Mouse (Mus musculus): ENCODE data around the gene Rrad. TPM values are rescaled to one million over a fixed set of nuclear protein-coding genes. Genes with fewer than 3 reads are reported as not detected.

The Rrad gene
- polyA plus RNA-seq, 1 experiment from 2014 or later, result 0.82 TPM

GRCm38 (mm10) chr8:104633156-104633744, 2.1 kb upstream of the Rrad start:
- peaks cover 30% of the 10 kb centered on the region for H3K27me3 ChIP-seq
- H3K4me3 ChIP-seq (replicated peaks), result no peak overlapping the region
- ATAC-seq (ENCODE audit: low read depth) (no peak), DNase-seq (no peak)
- peaks cover 23% of the 10 kb centered on the region for H3K4me1 ChIP-seq (replicated peaks)
- H3K4me2 ChIP-seq, result no peak overlapping the region
- no peak overlapping the region for H3K9ac ChIP-seq
- H3K27ac ChIP-seq, result no peak overlapping the region
- H3K36me3 ChIP-seq, result peaks cover 9% of the 10 kb centered on the region
- 45% methylated on average over 9 of the region's 9 CpGs for WGBS (ENCODE audit: insufficient replicate concordance)
- no peaks in the 10 kb centered on the region for H3K9me3 ChIP-seq (replicated peaks)

GRCm38 (mm10) chr8:104632486-104632885, 1.4 kb upstream of the Rrad start:
- peaks cover 21% of the 10 kb centered on the region for H3K4me1 ChIP-seq (replicated peaks)
- H3K9ac ChIP-seq, result no peak overlapping the region
- ATAC-seq (ENCODE audit: low read depth) (no peak), DNase-seq (no peak)
- no peaks in the 10 kb centered on the region for H3K9me3 ChIP-seq (replicated peaks)
- H3K27me3 ChIP-seq, result peaks cover 30% of the 10 kb centered on the region
- WGBS (ENCODE audit: insufficient replicate concordance), result 56% methylated on average over 6 of the region's 6 CpGs
- no peak overlapping the region for H3K27ac ChIP-seq
- H3K4me2 ChIP-seq, result no peak overlapping the region
- no peak overlapping the region for H3K4me3 ChIP-seq (replicated peaks)
- H3K36me3 ChIP-seq, result 0 out of 2 replicates have a peak, but pooled peaks cover 2% of the 10 kb centered on the region

- WGBS (ENCODE audit: insufficient replicate concordance), result 30% methylated on average over 5 of the region's 5 CpGs
- H3K4me2 ChIP-seq, result peak overlapping the region; percentile 56; the same call in 1 of the 2 replicates
- no peaks in the 10 kb centered on the region for H3K9me3 ChIP-seq (replicated peaks)
- H3K36me3 ChIP-seq, result no peaks in the 10 kb centered on the region
- DNase-seq (no peak), ATAC-seq (ENCODE audit: low read depth) (no peak)
- peaks cover 21% of the 10 kb centered on the region for H3K4me1 ChIP-seq (replicated peaks)
- H3K9ac ChIP-seq, result no peak overlapping the region
- no peak overlapping the region for H3K4me3 ChIP-seq (replicated peaks)
- H3K27ac ChIP-seq, result no peak overlapping the region
- peaks cover 30% of the 10 kb centered on the region for H3K27me3 ChIP-seq
These were observed 848 bp upstream of the Rrad start for GRCm38 (mm10) chr8:104631975-104632374.

GRCm38 (mm10) chr8:104630574-104630973, 553 bp downstream of the Rrad start:
- Histone ChIP-seq H3K4me1 (replicated peaks) (peaks cover 21% of the 10 kb centered on the region), H3K27ac (no peak overlapping the region)

GRCm38 (mm10) chr8:104630111-104630479, 1.0 kb downstream of the Rrad start:
- WGBS (ENCODE audit: insufficient replicate concordance), result 25% methylated on average over 8 of the region's 8 CpGs
- peaks cover 30% of the 10 kb centered on the region for H3K27me3 ChIP-seq
- H3K9ac ChIP-seq, result no peak overlapping the region
- ATAC-seq (ENCODE audit: low read depth), result no peak
- H3K36me3 ChIP-seq, result no peaks in the 10 kb centered on the region
- peak overlapping the region; percentile 30; the same call in 1 of the 2 replicates for H3K4me3 ChIP-seq (replicated peaks)
- DNase-seq, result no peak
- peaks cover 21% of the 10 kb centered on the region for H3K4me1 ChIP-seq (replicated peaks)
- no peak overlapping the region for H3K27ac ChIP-seq
- H3K4me2 ChIP-seq, result peak overlapping the region; percentile 56
- no peaks in the 10 kb centered on the region for H3K9me3 ChIP-seq (replicated peaks)

More at GRCm38 (mm10) chr8:104630574-104630973, 553 bp downstream of the Rrad start:
- 2% methylated on average over 36 of the region's 36 CpGs for WGBS (ENCODE audit: insufficient replicate concordance)
- H3K4me2 ChIP-seq, result peak overlapping the region; percentile 56
- no peaks in the 10 kb centered on the region for H3K36me3 ChIP-seq
- H3K9ac ChIP-seq, result no peak overlapping the region
- DNase-seq (no peak), ATAC-seq (ENCODE audit: low read depth) (0 out of 2 replicates have a peak, but pooled peaks have one; percentile 22)
- H3K9me3 ChIP-seq (replicated peaks), result no peaks in the 10 kb centered on the region
- peak overlapping the region; percentile 30 for H3K4me3 ChIP-seq (replicated peaks)
- H3K27me3 ChIP-seq, result peaks cover 30% of the 10 kb centered on the region

GRCm38 (mm10) chr8:104629306-104630110, 1.6 kb downstream of the Rrad start:
- H3K4me3 ChIP-seq (replicated peaks), result no peak overlapping the region
- no peak for DNase-seq
- H3K36me3 ChIP-seq, result no peaks in the 10 kb centered on the region
- H3K4me2 ChIP-seq, result no peak overlapping the region
- WGBS (ENCODE audit: insufficient replicate concordance), result 55% methylated on average over 22 of the region's 22 CpGs
- H3K27ac ChIP-seq, result no peak overlapping the region
- no peaks in the 10 kb centered on the region for H3K9me3 ChIP-seq (replicated peaks)
- no peak overlapping the region for H3K9ac ChIP-seq
- peaks cover 30% of the 10 kb centered on the region for H3K27me3 ChIP-seq
- H3K4me1 ChIP-seq (replicated peaks), result peaks cover 21% of the 10 kb centered on the region
- ATAC-seq (ENCODE audit: low read depth), result peak; percentile 26; the same call in 1 of the 2 replicates

GRCm38 (mm10) chr8:104628402-104628801, 2.7 kb downstream of the Rrad start:
- Histone ChIP-seq H3K27me3 (peaks cover 30% of the 10 kb centered on the region), H3K4me2 (no peak overlapping the region), H3K36me3 (no peaks in the 10 kb centered on the region), H3K27ac (no peak overlapping the region), H3K4me3 (replicated peaks) (no peak overlapping the region), H3K4me1 (replicated peaks) (peaks cover 21% of the 10 kb centered on the region), H3K9ac (no peak overlapping the region), H3K9me3 (replicated peaks) (no peaks in the 10 kb centered on the region)
- ATAC-seq (ENCODE audit: low read depth) (no peak), DNase-seq (no peak)
- WGBS (ENCODE audit: insufficient replicate concordance), result 87% methylated on average over 21 of the region's 21 CpGs

- Histone ChIP-seq H3K9ac (no peak overlapping the region), H3K27me3 (peaks cover 27% of the 10 kb centered on the region), H3K4me1 (replicated peaks) (peaks cover 20% of the 10 kb centered on the region), H3K4me3 (replicated peaks) (no peak overlapping the region), H3K36me3 (no peaks in the 10 kb centered on the region), H3K4me2 (no peak overlapping the region), H3K9me3 (replicated peaks) (no peaks in the 10 kb centered on the region), H3K27ac (no peak overlapping the region)
- 44% methylated on average over 4 of the region's 4 CpGs for WGBS (ENCODE audit: insufficient replicate concordance)
- no peak for DNase-seq
- no peak for ATAC-seq (ENCODE audit: low read depth)
These were observed 3.9 kb downstream of the Rrad start for GRCm38 (mm10) chr8:104627065-104627740.

- no peaks in the 10 kb centered on the region for H3K27me3 ChIP-seq
- H3K4me3 ChIP-seq (replicated peaks), result no peak within 1 kb of the TSS
- no peak for ATAC-seq (ENCODE audit: low read depth)
- no peak within 1 kb of the TSS for H3K4me2 ChIP-seq
- no peaks in the 10 kb centered on the region for H3K36me3 ChIP-seq
- no peak for DNase-seq
- H3K9ac ChIP-seq, result no peak within 1 kb of the TSS
- no peak within 1 kb of the TSS for H3K27ac ChIP-seq
- 62% methylated on average over 6 of the region's 6 CpGs for WGBS (ENCODE audit: insufficient replicate concordance)
- H3K9me3 ChIP-seq (replicated peaks), result no peaks in the 10 kb centered on the region
- no peaks in the 10 kb centered on the region for H3K4me1 ChIP-seq (replicated peaks)
These were observed 7.0 kb downstream of the Rrad start, which contains the start of gene Cdh16 for GRCm38 (mm10) chr8:104624161-104624560. Gene Cdh16, minus strand, starts transcription at chr8:104624396.

- Histone ChIP-seq H3K9me3 (replicated peaks) (no peaks in the 10 kb centered on the region), H3K27me3 (no peaks in the 10 kb centered on the region), H3K4me2 (no peak overlapping the region), H3K9ac (no peak overlapping the region), H3K4me1 (replicated peaks) (no peaks in the 10 kb centered on the region), H3K27ac (no peak overlapping the region), H3K36me3 (no peaks in the 10 kb centered on the region), H3K4me3 (replicated peaks) (no peak overlapping the region)
- 41% methylated on average over 5 of the region's 5 CpGs for WGBS (ENCODE audit: insufficient replicate concordance)
- DNase-seq (no peak), ATAC-seq (ENCODE audit: low read depth) (no peak)
These were observed 10.4 kb downstream of the Rrad start for GRCm38 (mm10) chr8:104620765-104621164.

- DNase-seq (no peak), ATAC-seq (ENCODE audit: low read depth) (no peak)
- H3K27me3 ChIP-seq, result no peaks in the 10 kb centered on the region
- H3K9me3 ChIP-seq (replicated peaks), result no peaks in the 10 kb centered on the region
- H3K4me2 ChIP-seq, result no peak overlapping the region
- H3K36me3 ChIP-seq, result no peaks in the 10 kb centered on the region
- no peak overlapping the region for H3K9ac ChIP-seq
- H3K4me1 ChIP-seq (replicated peaks), result no peaks in the 10 kb centered on the region
- 39% methylated on average over 4 of the region's 4 CpGs for WGBS (ENCODE audit: insufficient replicate concordance)
- no peak overlapping the region for H3K4me3 ChIP-seq (replicated peaks)
- no peak overlapping the region for H3K27ac ChIP-seq
These were observed 18.0 kb downstream of the Rrad start for GRCm38 (mm10) chr8:104613119-104613518.

Data from liver, embryonic 13.5 days (tissue).